Mouse (Mus musculus) heart, postnatal 0 days (tissue): ENCODE data around the gene Wfdc9.

Experiments used
- CTCF ChIP-seq: IDR thresholded peaks from 2 replicates; pipeline ENCODE4 v1.5.1; 2016; ENCODE audit warnings: antibody characterized with exemption, control low read depth, low read depth
- EP300 ChIP-seq: IDR thresholded peaks from 2 replicates; pipeline ENCODE4 v1.6.1; 2016; ENCODE audit warnings: antibody characterized with exemption, low read depth

DNA sequence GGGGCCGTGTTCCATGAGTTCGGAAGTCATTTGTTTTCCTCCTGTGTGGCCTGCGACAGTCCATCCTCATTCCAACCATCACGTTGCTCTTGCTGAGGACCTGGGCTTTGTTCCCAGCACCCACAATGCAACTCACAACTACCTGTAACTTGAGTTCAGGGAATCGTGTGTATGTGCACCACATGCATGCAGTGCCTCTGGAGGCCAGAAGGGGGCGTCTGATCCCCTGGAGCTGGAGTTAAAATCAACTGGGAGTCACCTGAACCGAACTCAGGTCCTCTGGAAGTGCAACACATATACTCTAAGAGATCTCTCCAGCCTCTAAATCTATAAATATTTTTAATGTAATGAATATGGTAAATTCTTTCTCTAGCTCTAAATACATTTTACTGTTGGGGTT lies 19.7 kb upstream of the Wfdc9 start:
- TF ChIP-seq CTCF: no peak
- no peak for TF ChIP-seq EP300
